Mouse (Mus musculus): ENCODE data around the gene Olfr1331. TPM values are rescaled to one million over a fixed set of nuclear protein-coding genes. Genes with fewer than 3 reads are reported as not detected.

The Olfr1331 gene
- polyA plus RNA-seq (2012; rRNA removed) (not detected in 2 replicates), polyA plus RNA-seq (2014; fragmentation: Nextera tagmentation; extraction: Ambion mirVana) (not detected in 2 replicates)

- ATAC-seq (ENCODE audit: low FRiP score, low read depth): no peak
- Histone ChIP-seq H3K27me3 (ENCODE audit: control insufficient read depth, insufficient read depth, low read length) (no peaks in the 10 kb centered on the region), H3K4me3 (replicated peaks; ENCODE audit: low read length) (no peak within 1 kb of the TSS), H3K36me3 (ENCODE audit: control insufficient read depth, insufficient read depth, low read length) (no peaks in the 10 kb centered on the region), H3K27ac (replicated peaks; ENCODE audit: low read depth, low read length) (no peak within 1 kb of the TSS), H3K4me1 (ENCODE audit: control insufficient read depth, insufficient read depth, low read length) (no peaks in the 10 kb centered on the region), H3K4me2 (replicated peaks; ENCODE audit: low read depth, low read length, severe bottlenecking) (no peak within 1 kb of the TSS), H3K9ac (ENCODE audit: low read depth, low read length, severe bottlenecking) (no peak within 1 kb of the TSS), H3K9me3 (ENCODE audit: control insufficient read depth, low read length) (no peaks in the 10 kb centered on the region)
- DNase-seq (ENCODE audit: low spot score): no peak
- TF ChIP-seq POLR2A (IDR thresholded peaks at IDR 0.05; ENCODE audit: borderline replicate concordance, extremely low read depth, insufficient read depth, insufficient read length): no peak
- whole genome bisulfite sequencing: 100% methylated on average over 1 of the region's 1 CpGs
Measured at GRCm38 (mm10) chr4:118864349-118864748, at the start of gene Olfr1331. Gene Olfr1331, plus strand, starts transcription at chr4:118864649.

GRCm38 (mm10) chr4:118818921-118819320, 45.5 kb upstream of the Olfr1331 start:
- 93% methylated on average over 1 of the region's 1 CpGs for WGBS
- TF ChIP-seq POLR2A (IDR thresholded peaks at IDR 0.05; ENCODE audit: borderline replicate concordance, extremely low read depth, insufficient read depth, insufficient read length): no peak
- DNase-seq (ENCODE audit: low spot score): no peak
- H3K4me1 ChIP-seq (ENCODE audit: control insufficient read depth, insufficient read depth, low read length): no peaks in the 10 kb centered on the region
- no peaks in the 10 kb centered on the region for H3K36me3 ChIP-seq (ENCODE audit: control insufficient read depth, insufficient read depth, low read length)
- no peaks in the 10 kb centered on the region for H3K9me3 ChIP-seq (ENCODE audit: control insufficient read depth, low read length)
- no peak overlapping the region for H3K4me3 ChIP-seq (replicated peaks; ENCODE audit: low read length)
- no peak overlapping the region for H3K27ac ChIP-seq (replicated peaks; ENCODE audit: low read depth, low read length)
- no peaks in the 10 kb centered on the region for H3K27me3 ChIP-seq (ENCODE audit: control insufficient read depth, insufficient read depth, low read length)
- ATAC-seq (ENCODE audit: low FRiP score, low read depth): no peak
- H3K9ac ChIP-seq (ENCODE audit: low read depth, low read length, severe bottlenecking): no peak overlapping the region
- H3K4me2 ChIP-seq (replicated peaks; ENCODE audit: low read depth, low read length, severe bottlenecking): no peak overlapping the region

GRCm38 (mm10) chr4:118836179-118836578, 28.3 kb upstream of the Olfr1331 start, which contains the start of gene Olfr1333:
Gene Olfr1333, minus strand, starts transcription at chr4:118836279.
- no peak for TF ChIP-seq POLR2A (IDR thresholded peaks at IDR 0.05; ENCODE audit: borderline replicate concordance, extremely low read depth, insufficient read depth, insufficient read length)
- Histone ChIP-seq H3K4me3 (replicated peaks; ENCODE audit: low read length) (no peak within 1 kb of the TSS), H3K36me3 (ENCODE audit: control insufficient read depth, insufficient read depth, low read length) (no peaks in the 10 kb centered on the region), H3K27ac (replicated peaks; ENCODE audit: low read depth, low read length) (no peak within 1 kb of the TSS), H3K4me2 (replicated peaks; ENCODE audit: low read depth, low read length, severe bottlenecking) (no peak within 1 kb of the TSS), H3K4me1 (ENCODE audit: control insufficient read depth, insufficient read depth, low read length) (no peaks in the 10 kb centered on the region), H3K9ac (ENCODE audit: low read depth, low read length, severe bottlenecking) (no peak within 1 kb of the TSS), H3K9me3 (ENCODE audit: control insufficient read depth, low read length) (no peaks in the 10 kb centered on the region), H3K27me3 (ENCODE audit: control insufficient read depth, insufficient read depth, low read length) (no peaks in the 10 kb centered on the region)
- 80% methylated on average over 1 of the region's 1 CpGs for WGBS
- DNase-seq (ENCODE audit: low spot score) (no peak), ATAC-seq (ENCODE audit: low FRiP score, low read depth) (no peak)

GRCm38 (mm10) chr4:118861791-118862190, 2.7 kb upstream of the Olfr1331 start:
- Histone ChIP-seq H3K9me3 (ENCODE audit: control insufficient read depth, low read length) (no peaks in the 10 kb centered on the region), H3K4me1 (ENCODE audit: control insufficient read depth, insufficient read depth, low read length) (no peaks in the 10 kb centered on the region), H3K27ac (replicated peaks; ENCODE audit: low read depth, low read length) (no peak overlapping the region), H3K9ac (ENCODE audit: low read depth, low read length, severe bottlenecking) (no peak overlapping the region), H3K27me3 (ENCODE audit: control insufficient read depth, insufficient read depth, low read length) (no peaks in the 10 kb centered on the region), H3K36me3 (ENCODE audit: control insufficient read depth, insufficient read depth, low read length) (no peaks in the 10 kb centered on the region), H3K4me3 (replicated peaks; ENCODE audit: low read length) (no peak overlapping the region), H3K4me2 (replicated peaks; ENCODE audit: low read depth, low read length, severe bottlenecking) (no peak overlapping the region)
- TF ChIP-seq POLR2A (IDR thresholded peaks at IDR 0.05; ENCODE audit: borderline replicate concordance, extremely low read depth, insufficient read depth, insufficient read length): no peak
- WGBS: 86% methylated on average over 1 of the region's 1 CpGs
- no peak for DNase-seq (ENCODE audit: low spot score)
- ATAC-seq (ENCODE audit: low FRiP score, low read depth): no peak

- 72% methylated on average over 4 of the region's 4 CpGs for WGBS
Measured at GRCm38 (mm10) chr4:118862704-118863103, 1.7 kb upstream of the Olfr1331 start.

GRCm38 (mm10) chr4:118867566-118867965, 3.1 kb downstream of the Olfr1331 start:
- no peak for ATAC-seq (ENCODE audit: low FRiP score, low read depth)
- H3K4me3 ChIP-seq (replicated peaks; ENCODE audit: low read length): no peak overlapping the region
- no peak overlapping the region for H3K9ac ChIP-seq (ENCODE audit: low read depth, low read length, severe bottlenecking)
- no peaks in the 10 kb centered on the region for H3K36me3 ChIP-seq (ENCODE audit: control insufficient read depth, insufficient read depth, low read length)
- H3K27ac ChIP-seq (replicated peaks; ENCODE audit: low read depth, low read length): no peak overlapping the region
- no peak for DNase-seq (ENCODE audit: low spot score)
- H3K9me3 ChIP-seq (ENCODE audit: control insufficient read depth, low read length): no peaks in the 10 kb centered on the region
- no peaks in the 10 kb centered on the region for H3K4me1 ChIP-seq (ENCODE audit: control insufficient read depth, insufficient read depth, low read length)
- no peak overlapping the region for H3K4me2 ChIP-seq (replicated peaks; ENCODE audit: low read depth, low read length, severe bottlenecking)
- H3K27me3 ChIP-seq (ENCODE audit: control insufficient read depth, insufficient read depth, low read length): no peaks in the 10 kb centered on the region
- TF ChIP-seq POLR2A (IDR thresholded peaks at IDR 0.05; ENCODE audit: borderline replicate concordance, extremely low read depth, insufficient read depth, insufficient read length): no peak

More at GRCm38 (mm10) chr4:118862704-118863103, 1.7 kb upstream of the Olfr1331 start:
- TF ChIP-seq POLR2A (IDR thresholded peaks at IDR 0.05; ENCODE audit: borderline replicate concordance, extremely low read depth, insufficient read depth, insufficient read length): no peak
- ATAC-seq (ENCODE audit: low FRiP score, low read depth) (no peak), DNase-seq (ENCODE audit: low spot score) (peak; percentile 21)
- no peaks in the 10 kb centered on the region for H3K4me1 ChIP-seq (ENCODE audit: control insufficient read depth, insufficient read depth, low read length)
- H3K4me2 ChIP-seq (replicated peaks; ENCODE audit: low read depth, low read length, severe bottlenecking): no peak overlapping the region
- H3K9ac ChIP-seq (ENCODE audit: low read depth, low read length, severe bottlenecking): no peak overlapping the region
- no peak overlapping the region for H3K27ac ChIP-seq (replicated peaks; ENCODE audit: low read depth, low read length)
- no peaks in the 10 kb centered on the region for H3K9me3 ChIP-seq (ENCODE audit: control insufficient read depth, low read length)
- no peaks in the 10 kb centered on the region for H3K36me3 ChIP-seq (ENCODE audit: control insufficient read depth, insufficient read depth, low read length)
- no peaks in the 10 kb centered on the region for H3K27me3 ChIP-seq (ENCODE audit: control insufficient read depth, insufficient read depth, low read length)
- no peak overlapping the region for H3K4me3 ChIP-seq (replicated peaks; ENCODE audit: low read length)
